Mouse (Mus musculus) heart, adult 9 months (tissue): ENCODE data around the gene Cd79a.
A peak's percentile ranks its signal among the peaks of the same experiment; 100 is the strongest.

Experiments
- DNase-seq, 2 experiments: peaks; one replicate each; pipeline ENCODE4 v3.0.0; 2022; ENCODE audit warnings: low spot score in 2 of 2

Cd79a gene

GRCm38 (mm10) chr7:24897224-24897623 is at the start of gene Cd79a:
Gene Cd79a, plus strand, starts transcription at chr7:24897381.
- peak in 1 of 2 experiments; percentile 23 for DNase-seq

GRCm38 (mm10) chr7:24850162-24850561 is 47.0 kb upstream of the Cd79a start:
- DNase-seq = no peak

DNA sequence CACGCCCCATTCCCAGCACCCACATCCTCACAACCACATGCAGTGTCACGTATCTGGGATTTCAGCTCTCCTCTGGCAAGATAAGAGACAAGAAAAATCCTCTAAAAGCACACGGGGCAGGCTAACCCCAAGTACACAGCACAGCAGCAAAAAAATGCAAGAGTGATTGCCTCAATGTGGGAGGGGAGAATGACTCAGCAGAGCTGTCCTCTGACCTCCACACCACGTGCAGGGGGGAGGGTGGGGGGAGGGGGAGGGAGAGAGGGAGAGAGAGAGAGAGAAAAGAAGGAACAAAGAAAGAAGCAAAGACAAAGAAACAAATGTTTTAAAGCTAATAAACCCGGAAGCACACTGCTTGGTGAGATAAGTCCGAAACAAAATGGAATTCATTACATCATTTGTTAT is 46.3 kb upstream of the Cd79a start:
- DNase-seq = peak in 1 of 2 experiments; percentile 8

- DNase-seq = no peak
Observed at GRCm38 (mm10) chr7:24851596-24852325, 45.4 kb upstream of the Cd79a start.

GRCm38 (mm10) chr7:24852557-24853232 is 44.5 kb upstream of the Cd79a start:
- no peak for DNase-seq

- DNase-seq = no peak
Observed at GRCm38 (mm10) chr7:24853233-24853563, 44.0 kb upstream of the Cd79a start.

- no peak for DNase-seq
Observed at GRCm38 (mm10) chr7:24853695-24854094, 43.5 kb upstream of the Cd79a start.

GRCm38 (mm10) chr7:24856460-24857120 is 40.6 kb upstream of the Cd79a start:
- no peak for DNase-seq

GRCm38 (mm10) chr7:24859234-24859633 is 37.9 kb upstream of the Cd79a start:
- DNase-seq = no peak

DNA sequence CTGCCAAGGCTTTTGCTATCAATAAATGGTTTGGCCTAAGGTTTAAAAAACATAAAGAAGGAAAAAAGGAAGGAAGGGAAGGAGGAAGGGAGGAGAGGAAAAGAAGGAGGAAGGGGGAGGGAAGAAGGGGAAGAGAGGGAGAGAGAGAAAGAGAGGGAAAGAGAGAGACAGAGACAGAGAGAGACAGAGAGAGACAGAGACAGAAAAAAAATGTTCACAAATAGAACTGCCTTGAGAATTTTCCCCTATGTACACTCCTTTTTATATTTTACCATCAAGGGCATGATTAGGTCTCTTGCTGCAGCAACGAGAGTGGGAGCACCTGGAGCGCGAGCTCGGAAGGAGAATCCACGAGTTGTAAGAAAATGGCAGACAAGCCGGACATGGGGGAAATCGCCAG is 35.3 kb upstream of the Cd79a start, which contains the start of gene Gm9844:
TSS of gene Gm9844 (plus strand) at position 301 of the 400 bp plus-strand sequence.
- DNase-seq = no peak

DNA sequence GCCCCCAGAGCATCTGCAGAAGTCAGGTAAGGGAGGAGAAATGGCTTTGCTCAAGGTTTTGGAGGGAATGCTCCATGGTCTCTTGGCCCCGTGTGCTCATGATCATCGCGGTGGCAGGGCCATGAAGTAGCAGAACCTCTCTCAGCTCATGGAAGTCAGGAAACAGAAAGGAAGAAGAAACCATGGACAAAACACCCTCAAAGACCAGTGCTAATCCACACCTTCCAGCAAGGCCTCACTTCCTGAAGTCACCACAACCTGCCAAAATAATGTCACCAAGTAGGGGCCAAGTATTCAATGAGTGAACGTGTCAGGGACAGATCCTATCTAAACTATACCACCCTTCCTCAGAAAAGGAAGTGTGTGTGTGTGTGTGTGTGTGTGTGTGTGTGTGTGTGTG is 34.3 kb upstream of the Cd79a start:
- no peak for DNase-seq

DNA sequence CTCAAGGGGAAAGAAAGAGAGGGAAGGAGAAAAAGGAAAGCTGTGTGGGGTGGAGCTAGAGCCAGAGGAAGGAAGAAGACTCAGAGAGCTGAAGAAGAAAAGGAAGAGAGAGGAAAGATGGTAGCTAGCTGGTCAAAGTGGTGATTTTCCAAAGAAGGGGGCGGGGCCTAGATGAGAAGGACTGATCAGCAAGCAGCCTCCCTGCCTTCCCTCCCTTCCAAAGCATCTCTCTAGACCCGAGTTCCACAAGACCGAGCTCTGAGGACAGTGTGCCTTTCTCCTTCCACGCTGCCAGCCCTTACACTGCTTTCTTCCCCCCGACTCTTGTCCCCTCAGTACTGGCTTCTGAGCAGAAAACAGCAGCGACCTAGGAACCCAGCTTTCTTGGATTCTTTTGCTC is 33.0 kb upstream of the Cd79a start:
- no peak for DNase-seq

- DNase-seq = no peak
Observed at GRCm38 (mm10) chr7:24869080-24869479, 28.1 kb upstream of the Cd79a start.

GRCm38 (mm10) chr7:24869532-24870165 is 27.5 kb upstream of the Cd79a start, which contains the start of the genes Lypd4 and Dmrtc2:
Gene Lypd4, minus strand, starts transcription at chr7:24869941.
Gene Dmrtc2, plus strand, starts transcription at chr7:24870057.
- DNase-seq = no peak

DNA sequence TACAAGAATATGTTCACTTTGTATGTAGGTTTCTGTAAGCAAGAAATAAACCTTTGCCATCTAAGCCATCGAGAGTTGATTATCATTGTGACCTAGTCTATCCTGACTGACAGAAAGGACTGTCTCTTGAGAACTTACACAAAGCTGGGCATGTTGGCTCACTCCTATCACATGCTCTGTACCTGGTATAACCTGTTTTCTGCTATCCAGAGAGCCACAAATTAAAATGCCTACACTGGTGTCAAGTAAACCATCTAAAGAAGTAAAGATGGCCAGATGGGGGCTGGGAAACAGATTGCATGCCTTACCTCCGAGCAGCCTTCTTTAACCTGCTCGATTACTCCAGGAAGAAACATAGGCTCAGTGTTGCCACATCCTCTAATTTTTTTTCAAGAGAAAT is 19.6 kb upstream of the Cd79a start:
- DNase-seq = no peak

GRCm38 (mm10) chr7:24879620-24880019 is 17.6 kb upstream of the Cd79a start:
- no peak for DNase-seq

DNA sequence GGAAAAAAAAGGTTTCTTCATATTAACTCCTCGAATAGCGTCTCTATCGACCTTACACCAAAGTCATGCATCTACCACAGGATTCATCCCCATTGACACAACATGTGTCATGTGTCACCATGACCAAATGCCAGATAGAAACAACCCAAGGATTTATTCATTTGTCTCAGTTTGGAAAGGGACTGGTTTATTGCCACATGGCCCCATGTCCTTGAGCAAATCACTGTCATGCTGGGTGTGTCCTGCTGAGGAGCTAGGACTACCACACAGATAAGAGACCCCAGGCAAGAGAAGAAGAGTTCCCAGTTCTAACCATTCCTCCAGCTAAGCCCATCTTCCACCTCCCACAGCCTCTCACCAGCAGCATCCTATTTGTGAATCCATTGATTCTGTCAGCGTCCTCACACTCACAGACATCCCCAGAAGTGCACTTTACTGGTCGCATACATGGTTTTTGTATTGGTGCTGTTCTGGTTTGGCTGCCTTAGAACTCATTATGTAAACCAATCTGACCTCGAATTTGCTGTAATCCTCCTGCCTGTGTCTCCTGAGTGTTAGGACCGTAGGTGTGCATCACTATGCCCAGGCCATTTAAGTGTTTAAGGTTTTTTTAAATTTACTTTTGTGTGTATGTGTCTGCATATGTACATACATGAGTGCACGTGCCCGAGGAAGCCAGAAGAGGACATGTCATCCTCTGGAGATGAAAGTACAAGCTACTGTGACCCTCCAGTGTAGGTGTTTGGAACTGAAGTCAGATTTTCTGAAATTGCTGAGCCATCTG is 14.6 kb upstream of the Cd79a start:
- DNase-seq = no peak

DNA sequence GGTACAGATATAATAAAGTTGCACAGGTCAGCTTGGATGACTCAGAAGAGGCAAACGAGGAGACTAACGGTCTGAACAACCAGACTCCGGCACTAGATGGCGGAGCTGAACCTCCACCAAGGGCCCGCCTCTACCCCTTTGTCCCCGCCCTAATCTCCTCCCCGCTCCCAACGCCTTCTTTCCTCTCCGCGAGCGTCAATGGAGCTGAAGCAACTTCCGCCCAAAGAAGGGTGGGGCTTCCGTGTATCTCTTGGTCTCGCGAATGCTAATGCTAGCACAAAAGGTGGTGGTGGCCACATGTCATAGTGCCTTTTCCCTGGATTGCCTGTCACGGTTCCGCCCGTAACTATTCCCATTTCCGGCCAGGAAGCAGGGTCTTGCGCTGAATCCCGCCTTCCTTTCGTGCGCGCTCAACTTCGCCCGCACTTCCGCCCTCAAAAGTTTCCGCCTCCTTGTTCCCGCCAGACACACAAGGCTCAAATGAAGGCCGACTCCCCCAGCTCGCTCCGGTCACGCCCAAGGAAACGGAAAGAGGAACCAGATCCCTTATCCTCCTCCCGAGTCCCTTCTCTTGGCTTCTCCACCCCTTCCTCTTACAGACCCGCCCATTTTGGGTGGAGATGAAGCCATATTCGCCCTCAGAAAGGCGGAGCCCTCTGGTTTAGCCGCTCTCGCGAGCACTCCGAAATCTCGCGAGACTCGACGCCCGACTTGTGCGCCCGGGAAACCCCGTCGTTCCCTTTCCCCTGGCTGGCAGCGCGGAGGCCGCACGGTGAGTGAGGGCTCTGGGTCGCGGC is 13.1 kb upstream of the Cd79a start, which contains the start of gene Rps19:
TSS of gene Rps19 (plus strand) at position 476 of the 797 bp plus-strand sequence.
- peak; percentile 99 for DNase-seq

DNA sequence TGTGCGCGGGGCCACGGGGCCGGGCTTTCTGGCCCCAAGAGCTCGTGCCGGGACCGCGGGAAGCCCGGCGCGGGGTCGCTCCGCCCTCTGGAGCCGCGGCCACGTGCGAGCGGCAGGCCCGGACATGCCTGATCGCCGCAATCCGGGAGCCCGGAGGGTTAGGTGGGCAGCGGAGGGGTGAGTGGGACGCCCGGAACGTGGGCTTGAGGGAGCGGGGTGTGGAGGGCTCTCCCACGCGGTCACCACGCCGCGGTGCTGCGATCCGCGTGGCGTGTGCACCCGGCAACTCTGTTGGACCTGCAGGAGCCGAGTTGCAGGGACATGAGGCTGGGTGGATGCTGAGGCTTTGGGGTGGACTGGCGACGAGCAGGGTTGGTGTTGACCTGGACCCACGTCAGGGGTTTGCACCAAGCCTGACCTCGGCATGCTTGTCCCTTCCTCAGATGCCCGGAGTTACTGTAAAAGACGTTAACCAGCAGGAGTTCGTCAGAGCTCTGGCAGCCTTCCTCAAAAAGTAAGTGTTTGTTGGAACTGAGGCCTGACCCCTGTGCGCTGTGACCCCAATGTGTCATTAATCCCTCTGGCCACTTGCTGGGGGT is 12.4 kb upstream of the Cd79a start:
- no peak for DNase-seq
